Mouse (Mus musculus): Measurements from ENCODE around the gene Elp4. TPM values are rescaled to one million over a fixed set of nuclear protein-coding genes. Genes with fewer than 3 reads are reported as not detected.

Elp4 gene
- 10 to 100 TPM; 13.3 to 18.8 TPM for total RNA-seq (2021)
- long read RNA-seq, experiment 1, transcript Elp4-202 (10 exons, 3,048 nt) = major isoform, 5 of 6 reads
- long read RNA-seq, experiment 1, partial matches to known transcripts = 0 of 6 reads
- long read RNA-seq, experiment 1, other reads (novel, unspliced or antisense) = 1 of 6 reads
- long read RNA-seq, experiment 2, partial matches to known transcripts = 0 of 1 reads
- long read RNA-seq, experiment 2, other reads (novel, unspliced or antisense) = 0 of 1 reads

- DNase-seq = peak; percentile 94 to 96
These were observed at the start of gene Elp4, which contains the start of gene Immp1l for GRCm38 (mm10) chr2:105903896-105904756. Gene Elp4 (minus strand): TSS chr2:105904564. Gene Immp1l (plus strand): TSS chr2:105904638.

GRCm38 (mm10) chr2:105953862-105954261 lies 49.5 kb upstream of the Elp4 start:
- no peak for DNase-seq

GRCm38 (mm10) chr2:105951350-105951940 lies 47.1 kb upstream of the Elp4 start:
- no peak for DNase-seq

- DNase-seq = no peak
These were observed 45.8 kb upstream of the Elp4 start for GRCm38 (mm10) chr2:105950131-105950530.

- DNase-seq = no peak
These were observed 13.4 kb upstream of the Elp4 start for GRCm38 (mm10) chr2:105917623-105918346.

GRCm38 (mm10) chr2:105916671-105917070 lies 12.3 kb upstream of the Elp4 start:
- DNase-seq = peak; percentile 5 to 32

- no peak for DNase-seq
These were observed 9.4 kb upstream of the Elp4 start for GRCm38 (mm10) chr2:105913655-105914366.

GRCm38 (mm10) chr2:105910611-105911010 lies 6.2 kb upstream of the Elp4 start:
- DNase-seq = peak in 1 of 2 experiments; percentile 7

GRCm38 (mm10) chr2:105908351-105908750 lies 4.0 kb upstream of the Elp4 start:
- peak in 1 of 2 experiments; percentile 23 for DNase-seq

- no peak for DNase-seq
These were observed 388 bp upstream of the Elp4 start for GRCm38 (mm10) chr2:105904757-105905146.

GRCm38 (mm10) chr2:105890816-105891215 lies 13.5 kb downstream of the Elp4 start:
- no peak for DNase-seq

GRCm38 (mm10) chr2:105873403-105873802 lies 31.0 kb downstream of the Elp4 start:
- no peak for DNase-seq

GRCm38 (mm10) chr2:105854740-105855139 lies 49.6 kb downstream of the Elp4 start:
- peak; percentile 6 to 23 for DNase-seq

- peak; percentile 1 for DNase-seq
These were observed 51.4 kb downstream of the Elp4 start for GRCm38 (mm10) chr2:105852971-105853370.

GRCm38 (mm10) chr2:105851714-105852293 lies 52.6 kb downstream of the Elp4 start:
- DNase-seq = no peak

GRCm38 (mm10) chr2:105843151-105843550 lies 61.2 kb downstream of the Elp4 start:
- peak; percentile 58 to 64 for DNase-seq

- no peak for DNase-seq
These were observed 86.4 kb downstream of the Elp4 start for GRCm38 (mm10) chr2:105817965-105818364.

GRCm38 (mm10) chr2:105815170-105815569 lies 89.2 kb downstream of the Elp4 start:
- no peak for DNase-seq

GRCm38 (mm10) chr2:105813041-105813440 lies 91.3 kb downstream of the Elp4 start:
- DNase-seq = no peak

GRCm38 (mm10) chr2:105810286-105810685 lies 94.1 kb downstream of the Elp4 start:
- DNase-seq = no peak

GRCm38 (mm10) chr2:105806571-105806970 lies 97.8 kb downstream of the Elp4 start:
- DNase-seq = no peak

Data from adrenal gland, postnatal 36 days (tissue).